Mouse (Mus musculus) spleen, adult 2 months (tissue): Measurements from ENCODE around the gene Exoc4.

Experiments
- CTCF ChIP-seq: fragments of 200-500 bp; IDR thresholded peaks from 2 replicates; pipeline ENCODE4 v1.5.1; 2011; ENCODE audit warnings: mild to moderate bottlenecking, inconsistent platforms; ENCODE audit not compliant: insufficient read depth, insufficient read length, insufficient replicate concordance; ENCODE audit errors: extremely low read depth
- POLR2A ChIP-seq: fragments of 200-500 bp; IDR thresholded peaks from 2 replicates; pipeline ENCODE4 v1.6.1; 2011; ENCODE audit warnings: low read depth, low read length, inconsistent platforms

GRCm38 (mm10) chr6:33294626-33295025 is 45.7 kb downstream of the Exoc4 start:
- TF ChIP-seq CTCF = no peak
- no peak for TF ChIP-seq POLR2A
